Mouse (Mus musculus): ENCODE measurements around the gene Mgmt.

- no peak for TF ChIP-seq CTCF (IDR thresholded peaks at IDR 0.05; ENCODE audit: low read depth, low read length)
- no peak for TF ChIP-seq POLR2A (IDR thresholded peaks at IDR 0.05; ENCODE audit: borderline replicate concordance, low read depth, low read length)
These were observed 171.8 kb downstream of the Mgmt start for GRCm38 (mm10) chr7:137066211-137066610.

Data from bone marrow macrophage, adult 2 months (primary cell).